Mouse (Mus musculus): ENCODE data around the gene Vamp2. TPM values are rescaled to one million over a fixed set of nuclear protein-coding genes. Genes with fewer than 3 reads are reported as not detected.
"Not testable (repeated sequence)": the region's sequence is repeated elsewhere in the genome, so short reads cannot be mapped to it uniquely, and the experiment has no call there.

The Vamp2 gene
- polyA plus RNA-seq, 1 experiment from 2014 or later = 174 TPM

DNA sequence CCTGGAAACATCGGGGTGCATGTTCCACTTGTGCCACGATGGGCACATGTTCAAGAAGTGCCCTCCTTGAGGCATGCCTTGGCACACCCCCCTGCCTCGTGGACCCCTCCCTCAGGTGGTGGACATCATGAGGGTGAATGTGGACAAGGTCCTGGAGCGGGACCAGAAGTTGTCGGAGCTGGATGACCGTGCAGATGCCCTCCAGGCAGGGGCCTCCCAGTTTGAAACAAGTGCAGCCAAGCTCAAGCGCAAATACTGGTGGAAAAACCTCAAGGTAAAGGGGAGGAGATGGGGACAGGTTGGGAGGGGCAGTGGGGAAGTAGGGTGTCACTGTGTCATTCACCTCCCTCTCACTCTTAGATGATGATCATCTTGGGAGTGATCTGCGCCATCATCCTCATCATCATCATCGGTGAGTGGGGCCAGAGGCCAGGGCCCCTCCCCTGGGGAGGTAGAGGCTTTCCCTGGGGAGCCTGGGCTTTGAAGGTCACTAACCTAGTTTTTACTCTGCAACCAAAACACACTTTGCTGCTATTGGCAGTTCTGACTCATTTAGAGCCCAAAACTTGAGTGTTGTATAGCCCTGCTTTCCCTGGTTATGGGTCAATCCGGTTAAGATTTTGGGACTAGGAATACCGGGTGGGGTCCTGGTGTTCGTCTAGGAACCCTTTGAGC lies 1.5 kb downstream of the Vamp2 start:
- H3K9me3 ChIP-seq = no peaks in the 10 kb centered on the region
- no peaks in the 10 kb centered on the region for H3K27me3 ChIP-seq (replicated peaks)
- H3K4me3 ChIP-seq = peak overlapping the region; percentile 97
- H3K4me1 ChIP-seq = peaks cover 34% of the 10 kb centered on the region
- H3K36me3 ChIP-seq = peaks cover 17% of the 10 kb centered on the region
- H3K27ac ChIP-seq = no peak overlapping the region
- peak overlapping the region; percentile 96 for H3K4me2 ChIP-seq (replicated peaks)
- no peak for ATAC-seq (ENCODE audit: low FRiP score, low read depth)
- peak overlapping the region; percentile 100 for H3K9ac ChIP-seq
- whole genome bisulfite sequencing = 91% methylated on average over 12 of the region's 12 CpGs

DNA sequence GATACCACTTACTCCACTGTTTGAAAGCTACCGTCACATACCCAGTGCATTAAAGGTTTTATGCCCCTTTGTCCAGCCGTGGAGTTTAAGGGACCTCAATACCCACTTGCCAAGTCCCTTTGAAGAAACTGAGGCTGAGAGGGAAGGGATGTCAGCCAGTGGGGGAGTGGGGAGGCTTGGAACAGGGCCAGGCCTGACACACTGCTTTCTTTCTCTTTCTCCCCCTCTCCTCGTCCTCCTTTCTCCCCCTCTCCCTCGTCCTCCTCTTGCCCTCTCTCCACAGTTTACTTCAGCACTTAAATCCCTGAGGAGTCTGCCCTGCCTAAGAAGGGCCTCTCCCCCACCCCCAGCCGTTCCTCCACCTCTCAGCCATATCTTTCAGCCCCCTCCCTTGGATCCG lies 2.1 kb downstream of the Vamp2 start:
- no peak overlapping the region for H3K9ac ChIP-seq
- H3K36me3 ChIP-seq = peaks cover 17% of the 10 kb centered on the region
- peak overlapping the region; percentile 96; the same call in 1 of the 2 replicates for H3K4me2 ChIP-seq (replicated peaks)
- WGBS = 60% methylated on average over 6 of the region's 6 CpGs
- peaks cover 36% of the 10 kb centered on the region for H3K4me1 ChIP-seq
- no peak for ATAC-seq (ENCODE audit: low FRiP score, low read depth)
- no peaks in the 10 kb centered on the region for H3K9me3 ChIP-seq
- H3K4me3 ChIP-seq = no peak overlapping the region
- no peak overlapping the region for H3K27ac ChIP-seq
- H3K27me3 ChIP-seq (replicated peaks) = no peaks in the 10 kb centered on the region

DNA sequence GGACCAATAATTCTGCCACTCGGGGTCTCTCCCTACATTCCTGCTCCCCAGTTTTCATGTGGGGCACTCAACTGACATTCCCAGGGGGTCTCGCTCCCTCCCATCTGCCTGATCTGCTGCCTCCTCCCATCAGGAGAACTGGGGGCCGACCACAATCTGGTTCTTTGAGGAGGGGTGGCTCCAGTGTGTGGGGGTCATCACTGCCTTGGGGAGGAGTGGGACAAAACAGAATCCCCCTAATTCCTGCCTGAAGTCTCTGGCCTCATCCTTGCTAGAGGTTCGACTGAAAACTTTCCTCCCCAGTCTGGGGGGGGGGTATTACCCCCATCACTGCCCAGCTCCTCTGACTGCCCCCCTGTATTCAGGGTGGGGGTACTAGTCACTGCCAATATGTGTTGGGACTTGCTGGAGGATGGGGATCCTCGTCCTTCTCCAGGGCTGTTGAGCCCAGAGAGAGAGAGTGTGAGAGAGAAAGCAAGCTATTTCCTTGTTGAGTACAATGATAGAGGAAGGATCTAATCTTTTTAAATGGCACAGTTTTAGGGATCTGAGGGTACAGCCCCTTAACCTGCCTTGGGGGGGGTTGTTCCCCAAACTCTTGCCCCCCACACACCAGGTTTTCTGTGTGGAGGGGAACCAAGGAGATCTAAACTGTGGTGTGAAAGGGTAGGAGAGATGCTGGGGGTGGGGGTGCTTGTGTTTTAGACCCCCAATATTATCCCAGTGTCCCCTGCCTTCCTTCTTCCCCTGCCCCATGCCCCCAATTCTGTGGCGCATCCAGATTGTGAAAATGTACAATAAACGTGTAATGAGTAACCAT lies 3.5 kb downstream of the Vamp2 start:
- ATAC-seq (ENCODE audit: low FRiP score, low read depth) = no peak
- 66% methylated on average over 7 of the region's 7 CpGs for WGBS
- Histone ChIP-seq H3K4me2 (replicated peaks) (no peak overlapping the region), H3K4me1 (peaks cover 49% of the 10 kb centered on the region), H3K4me3 (no peak overlapping the region), H3K9ac (no peak overlapping the region), H3K27me3 (replicated peaks) (no peaks in the 10 kb centered on the region), H3K9me3 (no peaks in the 10 kb centered on the region), H3K27ac (no peak overlapping the region), H3K36me3 (peaks cover 17% of the 10 kb centered on the region)

DNA sequence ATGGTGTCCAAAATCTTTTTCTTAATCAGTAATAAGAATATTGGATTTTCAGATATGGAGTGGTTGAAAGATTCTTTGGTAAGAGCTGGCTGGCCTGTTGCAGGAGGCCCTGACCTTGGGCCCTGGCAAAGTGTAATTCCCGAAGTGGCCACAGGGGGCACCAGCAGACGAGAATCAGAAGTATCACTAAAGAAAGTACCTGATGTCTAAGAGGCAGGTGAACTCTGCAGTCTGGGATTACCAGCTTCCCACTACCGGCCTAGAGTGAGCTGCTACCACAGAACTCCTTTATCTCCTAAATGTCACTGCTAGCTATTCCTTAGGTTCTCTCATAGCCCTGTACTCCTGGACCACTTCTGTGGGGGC lies 4.1 kb downstream of the Vamp2 start:
- peaks cover 55% of the 10 kb centered on the region for H3K4me1 ChIP-seq
- WGBS = 5% methylated on average over 3 of the region's 3 CpGs
- no peak for ATAC-seq (ENCODE audit: low FRiP score, low read depth)

DNA sequence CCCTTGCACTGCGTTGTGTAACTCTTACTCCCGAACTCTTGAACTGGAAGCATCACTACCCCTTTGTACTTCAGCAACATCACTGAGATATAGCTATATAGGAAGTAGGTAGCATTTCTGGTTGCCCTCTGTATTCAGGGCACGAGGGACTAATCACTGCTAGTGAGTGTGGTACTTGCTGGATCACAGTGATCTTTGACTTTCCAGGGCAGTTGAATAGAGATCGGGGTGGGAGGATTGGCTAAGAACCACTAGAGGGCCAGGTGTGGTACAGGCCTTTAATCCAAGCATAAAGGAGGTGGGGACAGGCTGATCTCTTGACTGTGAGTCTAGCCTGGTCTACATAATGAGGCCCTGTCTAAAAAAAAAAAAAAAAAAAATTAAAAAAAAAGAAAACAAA lies 4.6 kb downstream of the Vamp2 start:
- Histone ChIP-seq H3K4me3 (no peak overlapping the region), H3K4me1 (peaks cover 59% of the 10 kb centered on the region), H3K36me3 (peaks cover 17% of the 10 kb centered on the region), H3K27me3 (replicated peaks) (no peaks in the 10 kb centered on the region), H3K9me3 (no peaks in the 10 kb centered on the region), H3K4me2 (replicated peaks) (no peak overlapping the region), H3K9ac (no peak overlapping the region), H3K27ac (no peak overlapping the region)
- WGBS = 92% methylated on average over 4 of the region's 4 CpGs
- no peak for ATAC-seq (ENCODE audit: low FRiP score, low read depth)

More for the DNA sequence above, 4.1 kb downstream of the Vamp2 start:
- no peak overlapping the region for H3K9ac ChIP-seq
- H3K27me3 ChIP-seq (replicated peaks) = no peaks in the 10 kb centered on the region
- no peaks in the 10 kb centered on the region for H3K9me3 ChIP-seq
- peaks cover 17% of the 10 kb centered on the region for H3K36me3 ChIP-seq
- no peak overlapping the region for H3K4me2 ChIP-seq (replicated peaks)
- H3K4me3 ChIP-seq = no peak overlapping the region
- H3K27ac ChIP-seq = no peak overlapping the region

DNA sequence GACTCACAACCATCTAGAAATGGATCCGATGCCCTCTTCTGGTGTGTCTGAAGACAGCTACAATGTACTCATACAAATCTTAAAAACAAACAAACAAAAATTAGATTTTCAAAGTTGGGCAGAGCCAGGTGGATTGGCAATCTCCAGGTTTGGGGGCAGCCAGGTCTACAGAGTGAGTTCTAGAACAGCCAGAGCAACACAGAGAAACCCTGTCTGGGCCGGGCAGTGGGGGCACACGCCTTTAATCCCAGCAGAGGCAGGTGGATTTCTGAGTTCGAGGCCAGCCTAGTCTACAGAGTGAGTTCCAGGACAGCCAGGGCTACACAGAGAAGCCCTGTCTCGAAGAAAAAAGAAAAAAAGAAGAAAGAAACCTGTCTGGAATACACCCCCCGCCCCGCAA lies 5.6 kb downstream of the Vamp2 start:
- H3K36me3 ChIP-seq = peaks cover 17% of the 10 kb centered on the region
- H3K4me3 ChIP-seq; H3K9me3 ChIP-seq; H3K27me3 ChIP-seq (replicated peaks); H3K4me2 ChIP-seq (replicated peaks); H3K27ac ChIP-seq; ATAC-seq (ENCODE audit: low FRiP score, low read depth); H3K9ac ChIP-seq: not testable (repeated sequence)
- 88% methylated on average over 7 of the region's 7 CpGs for WGBS
- H3K4me1 ChIP-seq = peaks cover 63% of the 10 kb centered on the region

DNA sequence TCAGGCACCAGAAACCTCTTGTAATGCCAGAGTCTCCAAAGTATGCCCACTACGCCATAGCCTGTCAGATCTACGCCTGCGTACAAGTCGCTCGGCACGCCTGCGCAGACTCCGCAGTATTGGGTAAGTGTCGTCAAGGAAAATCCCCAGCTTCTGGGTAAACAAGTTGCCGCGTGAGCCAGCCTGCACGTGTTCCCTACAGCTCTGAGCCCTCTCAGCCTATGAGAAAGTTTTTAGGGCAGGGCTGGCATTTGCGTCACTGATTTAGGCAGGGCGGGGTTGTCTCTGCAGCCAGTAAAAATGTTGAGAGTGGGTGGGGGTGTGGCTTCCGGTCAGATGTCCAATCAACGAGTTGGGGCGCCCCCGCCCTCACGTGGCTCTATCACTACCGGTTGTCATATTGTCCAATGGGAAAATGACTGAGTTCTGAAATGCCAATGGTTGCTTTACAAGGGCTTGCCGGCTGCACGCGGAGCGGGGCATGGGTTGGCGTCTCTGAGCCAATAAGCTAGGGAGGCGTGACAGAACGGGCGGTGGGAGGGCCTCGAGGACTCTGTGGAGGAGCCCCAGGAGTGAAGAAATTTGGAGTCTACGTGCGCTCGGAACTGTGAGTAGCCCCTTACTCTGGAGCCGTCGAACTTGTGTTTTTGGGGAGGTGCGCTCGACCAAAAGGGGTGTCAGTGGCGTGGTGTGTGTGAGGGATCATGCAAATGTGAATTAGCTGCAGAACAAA lies 6.6 kb downstream of the Vamp2 start, which contains the start of gene Per1:
Gene Per1 (plus strand): TSS at position 521 of the 733 bp plus-strand sequence.
- Histone ChIP-seq H3K27ac (no peak within 1 kb of the TSS; the same call in 1 of the 2 replicates), H3K27me3 (replicated peaks) (no peaks in the 10 kb centered on the region), H3K36me3 (peaks cover 17% of the 10 kb centered on the region), H3K4me1 (peaks cover 63% of the 10 kb centered on the region), H3K9me3 (no peaks in the 10 kb centered on the region), H3K4me3 (peak within 1 kb of the TSS; percentile 43), H3K4me2 (replicated peaks) (peak within 1 kb of the TSS; percentile 88), H3K9ac (peak within 1 kb of the TSS; percentile 60)
- ATAC-seq (ENCODE audit: low FRiP score, low read depth) = peak; percentile 92
- WGBS = under 1% methylated on average over 37 of the region's 37 CpGs

DNA sequence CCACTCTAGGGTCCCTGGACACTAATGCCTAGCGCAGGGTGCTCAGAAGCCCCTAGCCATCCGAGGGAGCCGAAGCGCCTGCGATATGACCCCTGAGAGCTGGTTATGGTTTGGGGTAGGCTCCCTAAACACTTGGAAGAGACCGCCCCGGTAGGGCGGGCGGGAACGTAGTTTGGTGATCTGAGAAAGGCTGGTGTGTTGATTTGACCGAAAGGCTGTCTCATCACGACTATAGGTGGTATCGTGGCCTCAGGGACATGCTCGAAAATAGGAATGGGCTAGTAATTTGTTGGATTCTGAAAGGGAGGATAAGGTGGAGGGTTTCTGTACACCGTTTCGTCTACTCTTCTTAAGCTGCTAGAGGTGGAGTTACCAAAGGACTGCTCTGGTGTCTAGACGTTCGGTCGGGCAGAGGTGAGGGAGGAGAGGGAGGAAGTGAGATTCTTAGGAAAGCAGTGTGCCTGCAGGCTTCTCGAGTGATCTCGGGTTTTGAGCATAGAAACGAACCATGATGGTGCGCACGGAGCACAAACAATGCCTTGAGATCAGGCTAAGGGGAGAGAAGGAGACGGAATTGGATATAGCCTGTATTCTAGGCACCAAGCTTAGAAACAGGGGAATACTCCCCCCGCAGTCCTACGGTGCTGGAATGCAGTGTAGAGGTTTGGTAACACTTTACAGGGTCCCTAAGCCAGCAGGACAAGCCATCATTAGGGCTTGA lies 7.4 kb downstream of the Vamp2 start:
- WGBS = 2% methylated on average over 27 of the region's 27 CpGs
- Histone ChIP-seq H3K9me3 (no peaks in the 10 kb centered on the region), H3K9ac (peak overlapping the region; percentile 60), H3K4me2 (replicated peaks) (peak overlapping the region; percentile 88), H3K27ac (no peak overlapping the region), H3K4me1 (peaks cover 63% of the 10 kb centered on the region), H3K36me3 (peaks cover 11% of the 10 kb centered on the region), H3K27me3 (replicated peaks) (no peaks in the 10 kb centered on the region), H3K4me3 (peak overlapping the region; percentile 43)
- no peak for ATAC-seq (ENCODE audit: low FRiP score, low read depth)

DNA sequence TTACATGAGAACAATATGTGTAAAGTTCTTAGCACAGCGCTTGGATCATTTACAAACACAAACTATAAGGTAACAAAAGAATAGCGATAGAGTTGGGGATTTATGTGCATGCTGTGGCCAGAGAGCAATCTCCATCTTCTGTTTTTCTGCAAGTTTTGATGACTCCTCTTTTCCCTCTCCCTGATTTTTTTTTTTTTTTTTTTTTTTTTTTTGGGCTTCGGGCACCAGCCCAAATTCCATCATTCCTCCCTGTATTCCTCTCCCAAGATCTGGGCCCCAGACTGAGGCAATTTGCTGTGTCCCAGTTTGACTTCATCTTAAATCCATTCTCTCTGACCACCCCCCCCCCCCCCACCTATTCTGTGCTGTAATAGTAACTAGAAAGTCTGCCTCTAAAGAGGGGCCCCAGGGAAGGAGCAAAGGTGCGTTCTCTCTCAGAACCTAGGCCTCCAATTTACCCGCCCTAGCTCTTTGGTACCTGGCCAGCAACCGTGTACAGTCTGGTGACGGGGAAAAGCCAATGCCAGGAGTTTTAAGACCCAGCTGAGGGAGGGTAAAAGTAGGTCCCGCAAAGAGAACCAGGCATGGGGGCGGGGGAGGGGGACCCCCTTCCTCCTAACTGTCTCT lies 8.2 kb downstream of the Vamp2 start:
- Histone ChIP-seq H3K36me3 (peaks cover 16% of the 10 kb centered on the region), H3K9me3 (no peaks in the 10 kb centered on the region), H3K4me2 (replicated peaks) (peak overlapping the region; percentile 93), H3K27ac (no peak overlapping the region), H3K27me3 (replicated peaks) (no peaks in the 10 kb centered on the region), H3K4me3 (peak overlapping the region; percentile 25), H3K4me1 (peaks cover 60% of the 10 kb centered on the region), H3K9ac (peak overlapping the region; percentile 42; the same call in 1 of the 2 replicates)
- WGBS = 14% methylated on average over 9 of the region's 9 CpGs
- ATAC-seq (ENCODE audit: low FRiP score, low read depth) = no peak

DNA sequence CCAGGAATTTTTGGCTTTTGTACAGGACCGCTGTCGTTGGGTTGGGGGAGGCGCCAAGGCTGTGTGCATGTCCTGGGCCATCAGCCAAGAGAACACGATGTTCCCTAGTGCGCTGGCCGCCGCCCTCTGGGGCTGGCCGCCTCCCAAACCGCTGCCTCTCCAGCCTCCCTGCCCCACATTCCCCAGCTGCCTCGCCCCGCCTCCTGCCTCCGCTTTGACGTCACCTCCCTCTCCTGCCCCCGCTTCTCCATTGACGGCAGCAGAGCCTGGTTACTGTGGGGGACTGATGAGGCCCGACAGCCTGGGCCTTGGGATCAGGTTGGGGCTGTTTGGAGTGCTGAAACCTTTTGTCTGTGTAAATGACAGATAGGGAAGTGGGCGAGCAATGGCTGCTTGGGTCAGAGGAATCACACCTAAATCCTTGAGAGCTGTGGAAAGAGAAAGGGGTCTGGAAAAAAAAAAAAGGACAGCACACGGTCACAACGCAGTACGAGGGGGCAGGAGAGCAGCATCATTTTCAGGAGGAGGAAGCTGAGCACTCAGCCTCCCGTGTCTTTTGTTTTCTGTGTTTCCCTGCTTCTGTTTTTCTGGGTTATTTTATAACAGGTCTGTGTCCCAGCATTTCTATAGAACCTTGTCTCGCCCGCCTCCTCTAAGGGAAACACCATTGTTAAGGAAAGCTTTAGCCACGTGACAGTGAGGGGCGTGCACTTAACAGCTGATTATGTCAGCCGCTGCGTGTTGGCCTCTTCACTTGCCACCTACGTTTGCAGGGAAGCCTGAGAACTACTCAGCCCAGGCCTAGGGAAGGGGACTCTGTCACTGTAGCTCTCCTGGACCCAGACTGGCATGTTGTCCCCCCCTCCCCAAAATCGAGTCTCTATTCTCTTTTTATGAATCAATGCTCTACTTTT lies 9.0 kb downstream of the Vamp2 start:
- no peaks in the 10 kb centered on the region for H3K27me3 ChIP-seq (replicated peaks)
- H3K4me1 ChIP-seq = peaks cover 53% of the 10 kb centered on the region

More for the DNA sequence above, 9.0 kb downstream of the Vamp2 start:
- ATAC-seq (ENCODE audit: low FRiP score, low read depth) = no peak
- Histone ChIP-seq H3K9ac (peak overlapping the region; percentile 42; the same call in 1 of the 2 replicates), H3K9me3 (no peaks in the 10 kb centered on the region), H3K27ac (peak overlapping the region; percentile 57), H3K4me3 (peak overlapping the region; percentile 25), H3K4me2 (replicated peaks) (peak overlapping the region; percentile 93), H3K36me3 (peaks cover 17% of the 10 kb centered on the region)
- 2% methylated on average over 29 of the region's 29 CpGs for WGBS

Data from neural tube, embryonic 12.5 days (tissue).